Mouse (Mus musculus) liver, adult 2 months (tissue): ENCODE results near the gene Hcfc2.

ENCODE experiments used
- CTCF ChIP-seq: fragments of 200-500 bp; IDR thresholded peaks from 2 replicates; pipeline ENCODE4 v1.5.1; 2011; ENCODE audit warnings: low read depth, low read length, control low read depth
- POLR2A ChIP-seq: fragments of 200-500 bp; IDR thresholded peaks from 2 replicates; pipeline ENCODE4 v1.6.1; 2011; ENCODE audit warnings: low read length, control low read depth; ENCODE audit not compliant: insufficient read depth; ENCODE audit errors: extremely low read depth

GRCm38 (mm10) chr10:82689681-82690211, 6.2 kb upstream of the Hcfc2 start:
- no peak for TF ChIP-seq CTCF
- no peak for TF ChIP-seq POLR2A
